Comparison of ENCODE assay signal across 8 mouse cellular contexts in the genomic region with DNA sequence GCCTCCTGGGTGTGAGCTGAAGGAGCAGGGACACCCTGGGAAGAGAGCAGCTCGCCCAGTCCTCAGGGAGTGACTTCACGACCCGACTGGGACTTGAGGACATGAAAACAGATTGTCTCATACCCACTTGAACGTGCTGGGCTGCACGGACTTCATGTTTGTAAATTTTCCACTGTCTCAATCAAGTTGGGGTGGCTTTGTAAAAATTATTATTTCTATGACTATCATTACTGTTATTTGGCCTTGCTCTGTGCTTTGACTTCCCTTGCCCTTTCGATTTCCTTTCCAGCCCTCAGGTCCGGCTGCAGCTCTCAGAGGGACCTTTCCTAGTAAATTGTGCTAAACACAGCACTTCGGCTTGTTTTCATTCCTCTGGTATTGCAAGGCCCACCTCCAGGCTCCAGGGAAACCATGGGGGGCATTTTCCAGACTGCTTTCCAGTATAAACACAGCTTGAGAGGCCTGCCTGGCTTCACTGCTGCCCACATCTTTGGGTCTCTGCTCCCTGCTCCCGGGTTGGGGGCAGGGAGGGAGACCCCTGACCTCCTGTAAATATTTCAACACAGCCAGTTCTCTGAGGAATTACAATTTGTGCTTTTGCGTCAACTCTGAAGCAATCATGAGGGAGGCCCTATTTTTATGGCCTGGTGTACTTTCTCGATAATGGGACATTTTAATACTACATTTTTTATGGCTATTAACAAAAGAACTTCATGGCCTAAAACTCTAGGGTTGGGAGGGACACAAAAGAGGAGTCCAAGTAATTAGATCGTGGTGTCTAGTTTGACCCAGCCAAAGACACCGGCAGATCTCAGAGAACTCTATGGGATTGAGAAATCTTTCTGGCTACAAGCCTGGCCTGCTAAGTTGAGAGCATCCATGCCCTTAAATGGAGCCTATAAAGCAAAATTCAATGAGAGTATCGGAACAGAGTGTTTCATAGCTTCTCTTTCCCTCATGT.
A peak's percentile ranks its signal among the peaks of the same experiment; 100 is the strongest.
DNase-seq lines count a peak whose midpoint lies in the region; ATAC-seq and TF ChIP-seq lines count a peak whose summit lies in the region.

No protein-coding gene starts in this region.

- no peak for TF ChIP-seq EP300 in liver, embryonic 14.5 days (IDR thresholded peaks at IDR 0.05; ENCODE audit: low read depth)

- peak; percentile 73 for DNase-seq in adrenal gland, adult 2 months
- DNase-seq in adrenal gland, adult 8-10 months, result no peak
- no peak for DNase-seq in liver, embryonic 14.5 days (ENCODE audit: low read depth in 3 of 3, low spot score in 3 of 3)
- DNase-seq in urinary bladder, postnatal 36 days (ENCODE audit: low spot score in 2 of 2), result peak; percentile 40 to 68
- DNase-seq in frontal cortex, postnatal 25 days (ENCODE audit: low spot score in 2 of 2), result no peak

- H3K27ac ChIP-seq in embryonic facial prominence, embryonic 15.5 days (replicated peaks), result peak overlapping the region; percentile 5; the same call in 1 of the 2 replicates
- 0 out of 2 replicates have a peak overlapping the region, but pooled peaks have one; percentile 24 for H3K27ac ChIP-seq in intestine, embryonic 15.5 days
- H3K27ac ChIP-seq in liver, embryonic 14.5 days, result no peak overlapping the region; the same call in 1 of the 2 replicates

- 60% methylated on average over 14 of the region's 14 CpGs for WGBS in embryonic facial prominence, embryonic 15.5 days
- WGBS in intestine, embryonic 15.5 days, result 39% methylated on average over 14 of the region's 14 CpGs
- 54% methylated on average over 14 of the region's 14 CpGs for WGBS in liver, embryonic 14.5 days (ENCODE audit: insufficient replicate concordance)

- no peak for TF ChIP-seq CTCF in liver, embryonic 14.5 days (IDR thresholded peaks at IDR 0.05; ENCODE audit: low read depth)

- H3K27me3 ChIP-seq in embryonic facial prominence, embryonic 15.5 days, result no peaks in the 10 kb centered on the region
- H3K27me3 ChIP-seq in intestine, embryonic 15.5 days (replicated peaks), result no peaks in the 10 kb centered on the region
- H3K27me3 ChIP-seq in liver, embryonic 14.5 days (ENCODE audit: control insufficient read depth, insufficient read depth, low read length), result no peaks in the 10 kb centered on the region

- H3K4me1 ChIP-seq in embryonic facial prominence, embryonic 15.5 days, result no peaks in the 10 kb centered on the region
- peaks cover 13% of the 10 kb centered on the region; the same call in 1 of the 2 replicates for H3K4me1 ChIP-seq in intestine, embryonic 15.5 days (replicated peaks)
- H3K4me1 ChIP-seq in liver, embryonic 14.5 days (replicated peaks; ENCODE audit: control insufficient read depth in 2 of 2, insufficient read depth in 2 of 2, low read length in 1 of 2), result peaks cover 0 to 21% of the 10 kb centered on the region in 2 experiments; a peak in 2 of 4 replicates

- no peak overlapping the region for H3K4me2 ChIP-seq in embryonic facial prominence, embryonic 15.5 days (replicated peaks)
- H3K4me2 ChIP-seq in intestine, embryonic 15.5 days (replicated peaks), result no peak overlapping the region
- no peak overlapping the region for H3K4me2 ChIP-seq in liver, embryonic 14.5 days (ENCODE audit: low read depth)

- ATAC-seq in embryonic facial prominence, embryonic 15.5 days (ENCODE audit: insufficient number of reproducible peaks, low FRiP score, low TSS enrichment, low read depth), result no peak
- no peak for ATAC-seq in intestine, embryonic 15.5 days
- peak; percentile 56; the same call in 1 of the 2 replicates for ATAC-seq in liver, embryonic 14.5 days (ENCODE audit: insufficient read depth)
- no peak for ATAC-seq in granulocyte monocyte progenitor cell, adult 5-6 weeks (replicated peaks; ENCODE audit: poor library complexity, severe bottlenecking)

- H3K9ac ChIP-seq in embryonic facial prominence, embryonic 15.5 days, result no peak overlapping the region
- H3K9ac ChIP-seq in intestine, embryonic 15.5 days, result no peak overlapping the region
- no peak overlapping the region for H3K9ac ChIP-seq in liver, embryonic 14.5 days (replicated peaks)

- H3K4me3 ChIP-seq in embryonic facial prominence, embryonic 15.5 days (replicated peaks), result no peak overlapping the region
- H3K4me3 ChIP-seq in intestine, embryonic 15.5 days (replicated peaks), result no peak overlapping the region
- H3K4me3 ChIP-seq in liver, embryonic 14.5 days (ENCODE audit: insufficient read depth in 1 of 2, low read depth in 2 of 2, low read length in 2 of 2), result no peak overlapping the region

- no peaks in the 10 kb centered on the region for H3K36me3 ChIP-seq in embryonic facial prominence, embryonic 15.5 days
- no peaks in the 10 kb centered on the region for H3K36me3 ChIP-seq in intestine, embryonic 15.5 days
- H3K36me3 ChIP-seq in liver, embryonic 14.5 days (replicated peaks; ENCODE audit: control insufficient read depth, insufficient read depth, low read depth), result no peaks in the 10 kb centered on the region

- no peaks in the 10 kb centered on the region for H3K9me3 ChIP-seq in embryonic facial prominence, embryonic 15.5 days (replicated peaks)
- H3K9me3 ChIP-seq in intestine, embryonic 15.5 days, result no peaks in the 10 kb centered on the region
- H3K9me3 ChIP-seq in liver, embryonic 14.5 days (ENCODE audit: control insufficient read depth, low read length), result no peaks in the 10 kb centered on the region

Comparison
In these comparisons a context has a peak if more than half of its experiments do, and no peak if none do; other contexts are left out.
1. DNase-seq: peak in adrenal gland, adult 2 months (single experiment) and urinary bladder, postnatal 36 days (2 of 2); none in adrenal gland, adult 8-10 months (single experiment), liver, embryonic 14.5 days (0 of 3) and frontal cortex, postnatal 25 days (0 of 2).